Mouse (Mus musculus) intestine, embryonic 14.5 days (tissue): Measurements from ENCODE around the gene Rcc1. TPM values are rescaled to one million over a fixed set of nuclear protein-coding genes. Genes with fewer than 3 reads are reported as not detected.
A peak's percentile ranks its signal among the peaks of the same experiment; 100 is the strongest.

Experiments
- ATAC-seq: fragments of 200-750 bp; cut with Nextera tagmentation; replicated peaks from 2 replicates; pipeline ENCODE4 v1.8.0; 2017; ENCODE audit warnings: low read depth, moderate number of reproducible peaks, moderate TSS enrichment, moderate library complexity; ENCODE audit not compliant: low FRiP score, low TSS enrichment
- DNase-seq: peaks from one replicate; pipeline ENCODE4 v3.0.0-alpha.2; 2018; ENCODE audit warnings: low spot score
- H3K27ac ChIP-seq: fragments of 300-500 bp; sonication (generic); 2 replicates; pipeline ENCODE4 v1.5.1; 2014; ENCODE audit warnings: low read depth, mild to moderate bottlenecking, control low read depth
- H3K27me3 ChIP-seq: fragments of 300-500 bp; sonication (generic); replicated peaks from 2 replicates; pipeline ENCODE4 v1.6.1; 2014; ENCODE audit warnings: low read length, control low read depth; ENCODE audit not compliant: control insufficient read depth, insufficient read depth
- H3K36me3 ChIP-seq: fragments of 300-500 bp; sonication (generic); 2 replicates; pipeline ENCODE4 v1.6.1; 2014; ENCODE audit warnings: low read length, control low read depth; ENCODE audit not compliant: control insufficient read depth, insufficient read depth
- H3K4me1 ChIP-seq: fragments of 300-500 bp; sonication (generic); replicated peaks from 2 replicates; pipeline ENCODE4 v1.6.1; 2014; ENCODE audit warnings: low read length, control low read depth, mixed read lengths; ENCODE audit not compliant: control insufficient read depth, insufficient read depth
- H3K4me2 ChIP-seq: fragments of 300-500 bp; sonication (generic); 2 replicates; pipeline ENCODE4 v1.6.1; 2014; ENCODE audit warnings: low read length
- H3K4me3 ChIP-seq: fragments of 300-500 bp; sonication (generic); 2 replicates; pipeline ENCODE4 v1.5.1; 2014; ENCODE audit warnings: low read depth, low read length, control low read depth, mixed read lengths
- H3K9ac ChIP-seq: fragments of 300-500 bp; sonication (generic); 2 replicates; pipeline ENCODE4 v1.6.1; 2014; ENCODE audit warnings: mild to moderate bottlenecking, low read length
- H3K9me3 ChIP-seq: fragments of 300-500 bp; sonication (generic); 2 replicates; pipeline ENCODE4 v1.6.1; 2016; ENCODE audit warnings: low read length, control low read depth; ENCODE audit not compliant: control insufficient read depth
- WGBS: fragments of 180-500 bp; shearing (Covaris S2); extraction: QIAGEN DNeasy Blood & Tissue Kit; methylation state at CpG from one replicate; pipeline ENCODE4 v1.1.7; 2014; 5-methylcytosine and 5-hydroxymethylcytosine counted together
- polyA plus RNA-seq: library from polyadenylated mRNA; unstranded; fragments of >200 nt; fragmentation: Nextera tagmentation; extraction: Ambion mirVana; gene quantifications from 2 replicates; pipeline ENCODE4 v1.2.1, GENCODE M21; 2014

Rcc1 gene
- polyA plus RNA-seq = 65.7 and 66.6 TPM in 2 replicates

DNA sequence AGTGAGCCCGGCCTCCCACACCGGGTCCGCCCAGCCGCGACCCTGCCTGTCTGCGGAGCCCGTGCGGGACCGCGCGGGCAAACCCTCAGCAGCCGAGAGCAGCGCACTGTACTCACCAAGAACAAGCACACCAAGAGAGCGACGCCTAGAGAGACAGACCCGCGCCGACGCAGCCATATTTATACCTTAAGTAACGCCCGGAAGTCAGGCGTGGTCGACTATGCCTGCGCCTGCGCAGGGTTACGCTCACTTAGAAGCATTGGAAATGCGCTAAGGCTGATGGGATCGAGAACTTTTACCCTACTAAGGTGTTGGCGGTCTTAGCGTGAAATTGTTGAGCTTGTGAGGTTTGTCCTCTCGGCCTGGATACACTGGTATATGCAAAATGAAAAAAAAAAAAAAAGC, at the start of gene Rcc1:
Gene Rcc1, minus strand, starts transcription at position 125 of the 405 bp plus-strand sequence.
- DNase-seq (peak; percentile 97), ATAC-seq (peak; percentile 89)
- H3K9ac ChIP-seq = peak within 1 kb of the TSS; percentile 87
- peak within 1 kb of the TSS; percentile 74 for H3K4me3 ChIP-seq
- H3K4me1 ChIP-seq = peaks cover 8% of the 10 kb centered on the region; the same call in 1 of the 2 replicates
- H3K9me3 ChIP-seq = no peaks in the 10 kb centered on the region
- peak within 1 kb of the TSS; percentile 77 for H3K4me2 ChIP-seq
- H3K27ac ChIP-seq = peak within 1 kb of the TSS; percentile 84
- H3K27me3 ChIP-seq = no peaks in the 10 kb centered on the region
- peaks cover 31% of the 10 kb centered on the region for H3K36me3 ChIP-seq
- WGBS = under 1% methylated on average over 31 of the region's 31 CpGs

- ATAC-seq (no peak), DNase-seq (no peak)
- Histone ChIP-seq H3K4me1 (peaks cover 11% of the 10 kb centered on the region; the same call in 1 of the 2 replicates), H3K4me3 (no peak overlapping the region), H3K9me3 (no peaks in the 10 kb centered on the region), H3K27me3 (no peaks in the 10 kb centered on the region), H3K36me3 (0 out of 2 replicates have a peak, but pooled peaks cover 4% of the 10 kb centered on the region), H3K27ac (no peak overlapping the region), H3K4me2 (no peak overlapping the region), H3K9ac (no peak overlapping the region)
- 94% methylated on average over 9 of the region's 9 CpGs for WGBS
These were observed 47.6 kb upstream of the Rcc1 start for GRCm38 (mm10) chr4:132401016-132401415.

DNA sequence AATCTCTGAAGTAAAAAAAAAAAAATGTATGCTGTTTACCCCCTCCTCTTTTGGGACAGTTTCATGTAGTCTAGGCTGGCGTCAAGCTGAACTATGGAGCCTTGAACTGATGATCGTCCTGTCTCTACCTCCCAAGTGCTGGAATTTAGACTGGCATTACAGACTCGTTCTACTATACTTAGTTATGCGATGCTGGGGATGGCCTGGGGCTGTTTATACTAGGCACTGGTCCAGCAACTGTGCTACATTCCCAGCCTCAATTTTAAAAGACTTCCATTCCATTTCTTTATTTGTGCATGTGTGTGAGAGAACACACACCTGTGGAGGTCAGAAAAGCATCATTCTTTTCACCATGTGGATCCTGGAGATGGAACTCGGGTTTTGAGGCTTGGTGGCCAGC, 45.5 kb upstream of the Rcc1 start:
- no peak overlapping the region for H3K4me2 ChIP-seq
- H3K36me3 ChIP-seq = no peaks in the 10 kb centered on the region
- H3K27ac ChIP-seq = no peak overlapping the region
- H3K4me1 ChIP-seq = peaks cover 11% of the 10 kb centered on the region; the same call in 1 of the 2 replicates
- no peak overlapping the region for H3K4me3 ChIP-seq
- ATAC-seq = no peak
- DNase-seq = no peak
- H3K9me3 ChIP-seq = no peaks in the 10 kb centered on the region
- no peak overlapping the region for H3K9ac ChIP-seq
- 53% methylated on average over 5 of the region's 5 CpGs for WGBS
- no peaks in the 10 kb centered on the region for H3K27me3 ChIP-seq

DNA sequence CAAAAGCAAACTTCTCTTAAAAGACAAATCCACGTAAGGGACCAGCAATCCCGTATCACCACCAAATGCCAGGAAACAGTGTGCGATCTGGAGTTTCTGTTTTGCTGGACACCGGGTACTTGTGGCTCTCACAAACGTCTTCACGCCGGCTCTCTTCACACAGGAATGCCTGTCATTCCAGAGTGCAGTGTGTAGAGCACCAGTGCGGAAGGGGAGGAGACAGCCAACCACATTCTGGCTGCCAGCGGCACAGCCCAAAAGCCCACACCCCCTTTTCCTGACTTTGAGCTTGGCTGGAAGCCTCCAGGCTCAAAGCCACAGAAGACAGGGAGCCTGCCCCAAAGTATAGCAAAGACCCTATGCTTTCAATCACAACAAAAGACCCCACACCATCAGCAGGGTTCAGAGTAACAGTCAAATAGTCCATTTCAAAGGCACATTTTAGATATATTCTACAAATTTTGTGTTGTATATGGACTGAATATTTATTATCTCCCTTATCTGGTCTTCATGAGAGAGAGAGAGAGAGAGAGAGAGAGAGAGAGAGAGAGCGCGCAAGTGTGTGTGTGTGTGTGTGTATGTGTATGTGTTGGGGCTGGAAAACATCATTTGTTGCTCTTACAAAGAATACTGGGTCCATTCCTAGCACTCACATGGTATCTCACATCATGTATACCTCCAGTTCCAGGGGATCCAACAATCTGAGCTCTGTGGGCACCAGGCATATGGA, 44.8 kb upstream of the Rcc1 start:
- Histone ChIP-seq H3K9ac (no peak overlapping the region), H3K4me3 (peak overlapping the region; percentile 15; the same call in 1 of the 2 replicates), H3K4me1 (peaks cover 11% of the 10 kb centered on the region; the same call in 1 of the 2 replicates), H3K27ac (no peak overlapping the region), H3K9me3 (no peaks in the 10 kb centered on the region), H3K36me3 (no peaks in the 10 kb centered on the region), H3K27me3 (no peaks in the 10 kb centered on the region), H3K4me2 (peak overlapping the region; percentile 40)
- ATAC-seq (0 out of 2 replicates have a peak, but pooled peaks have one; percentile 62), DNase-seq (peak; percentile 77)
- 23% methylated on average over 11 of the region's 11 CpGs for WGBS

- DNase-seq (no peak), ATAC-seq (no peak)
- H3K27ac ChIP-seq = no peak overlapping the region
- H3K9ac ChIP-seq = no peak overlapping the region
- H3K36me3 ChIP-seq = no peaks in the 10 kb centered on the region
- no peak overlapping the region for H3K4me3 ChIP-seq
- peaks cover 11% of the 10 kb centered on the region; the same call in 1 of the 2 replicates for H3K4me1 ChIP-seq
- no peaks in the 10 kb centered on the region for H3K27me3 ChIP-seq
- 72% methylated on average over 3 of the region's 3 CpGs for WGBS
- H3K4me2 ChIP-seq = peak overlapping the region; percentile 40; the same call in 1 of the 2 replicates
- H3K9me3 ChIP-seq = no peaks in the 10 kb centered on the region
These were observed 43.7 kb upstream of the Rcc1 start for GRCm38 (mm10) chr4:132397120-132397519.

- H3K4me1 ChIP-seq = peaks cover 11% of the 10 kb centered on the region; the same call in 1 of the 2 replicates
- no peak for ATAC-seq
- WGBS = 93% methylated on average over 7 of the region's 7 CpGs
- H3K9me3 ChIP-seq = no peaks in the 10 kb centered on the region
- H3K27ac ChIP-seq = no peak overlapping the region
- no peaks in the 10 kb centered on the region for H3K27me3 ChIP-seq
- H3K4me2 ChIP-seq = no peak overlapping the region
- DNase-seq = no peak
- H3K9ac ChIP-seq = no peak overlapping the region
- H3K36me3 ChIP-seq = no peaks in the 10 kb centered on the region
- H3K4me3 ChIP-seq = no peak overlapping the region
These were observed 42.8 kb upstream of the Rcc1 start for GRCm38 (mm10) chr4:132396251-132396650.

DNA sequence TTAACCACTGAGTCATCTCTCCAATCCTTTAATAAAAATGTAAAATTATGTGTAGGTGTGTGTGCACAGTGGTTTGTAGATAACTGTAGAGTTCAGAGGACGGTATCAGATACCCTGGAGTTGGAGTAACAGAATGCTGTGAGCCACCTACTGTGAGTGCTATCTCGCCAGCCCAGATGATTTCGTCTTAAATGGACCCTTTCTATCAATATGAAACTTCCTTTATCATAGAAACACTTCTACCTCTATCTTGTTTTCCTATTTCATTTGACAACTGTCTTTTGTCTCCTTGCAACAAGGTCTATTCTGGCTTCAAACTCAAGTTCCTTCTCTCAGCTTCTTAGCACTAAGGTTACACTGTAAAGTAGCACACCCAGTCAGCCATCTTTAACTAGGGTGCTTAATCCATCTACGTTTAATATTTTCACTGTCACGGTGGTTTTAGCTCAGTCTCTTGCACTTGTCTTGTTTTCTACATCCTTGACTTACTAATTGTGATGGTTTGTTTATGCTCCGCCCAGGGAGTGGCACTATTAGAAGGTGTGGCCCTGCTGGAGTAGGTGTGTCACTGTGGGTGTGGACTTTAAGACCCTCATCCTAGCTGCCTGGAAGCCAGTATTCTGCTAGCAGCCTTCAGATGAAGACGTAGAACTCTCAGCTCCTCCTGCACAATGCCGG, 37.8 kb upstream of the Rcc1 start:
- H3K9ac ChIP-seq = no peak overlapping the region
- H3K27ac ChIP-seq = no peak overlapping the region
- no peak overlapping the region for H3K4me2 ChIP-seq
- no peaks in the 10 kb centered on the region for H3K9me3 ChIP-seq
- no peaks in the 10 kb centered on the region for H3K27me3 ChIP-seq
- no peak for DNase-seq
- H3K4me1 ChIP-seq = peaks cover 7% of the 10 kb centered on the region; the same call in 1 of the 2 replicates
- peaks cover 6% of the 10 kb centered on the region; the same call in 1 of the 2 replicates for H3K36me3 ChIP-seq
- no peak for ATAC-seq
- H3K4me3 ChIP-seq = no peak overlapping the region
- 90% methylated on average over 8 of the region's 8 CpGs for WGBS

DNA sequence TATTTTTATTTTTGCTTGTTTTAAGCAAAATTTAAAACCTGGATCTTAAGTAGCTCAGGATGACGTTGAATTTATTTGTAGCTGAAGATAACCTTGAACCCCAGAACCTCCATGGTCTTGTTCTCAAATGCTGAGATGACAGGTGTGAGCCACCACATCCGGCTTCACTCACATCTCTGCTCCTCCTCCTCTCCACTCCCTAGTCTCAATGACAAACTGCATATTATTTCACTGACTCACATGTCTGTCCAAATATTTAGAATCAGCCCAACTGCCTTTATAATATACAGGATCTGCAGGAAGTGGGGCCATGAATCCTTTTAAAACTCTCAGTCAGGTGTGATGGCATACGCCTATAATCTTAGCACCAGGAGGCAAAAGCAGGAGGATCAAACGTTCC, 35.9 kb upstream of the Rcc1 start:
- no peak overlapping the region for H3K4me3 ChIP-seq
- peaks cover 7% of the 10 kb centered on the region; the same call in 1 of the 2 replicates for H3K4me1 ChIP-seq
- no peak overlapping the region for H3K27ac ChIP-seq
- ATAC-seq (no peak), DNase-seq (no peak)
- no peaks in the 10 kb centered on the region for H3K9me3 ChIP-seq
- no peaks in the 10 kb centered on the region for H3K27me3 ChIP-seq
- H3K4me2 ChIP-seq = no peak overlapping the region
- 44% methylated on average over 4 of the region's 4 CpGs for WGBS
- no peak overlapping the region for H3K9ac ChIP-seq
- peaks cover 18% of the 10 kb centered on the region for H3K36me3 ChIP-seq
